Mouse (Mus musculus) kidney, adult 2 months (tissue): ENCODE results near the gene Sox6.

Experiments
- CTCF ChIP-seq: fragments of 200-500 bp; conservative IDR thresholded peaks from 2 replicates; pipeline ENCODE4 v1.5.1; 2011; ENCODE audit warnings: low read depth, mild to moderate bottlenecking, control low read depth, low read length, moderate library complexity, mixed read lengths; ENCODE audit not compliant: insufficient read depth, insufficient read length
- POLR2A ChIP-seq: fragments of 200-500 bp; IDR thresholded peaks from one replicate; pipeline ENCODE4 v1.6.1; 2011; ENCODE audit warnings: low read depth, low read length, control low read depth

DNA sequence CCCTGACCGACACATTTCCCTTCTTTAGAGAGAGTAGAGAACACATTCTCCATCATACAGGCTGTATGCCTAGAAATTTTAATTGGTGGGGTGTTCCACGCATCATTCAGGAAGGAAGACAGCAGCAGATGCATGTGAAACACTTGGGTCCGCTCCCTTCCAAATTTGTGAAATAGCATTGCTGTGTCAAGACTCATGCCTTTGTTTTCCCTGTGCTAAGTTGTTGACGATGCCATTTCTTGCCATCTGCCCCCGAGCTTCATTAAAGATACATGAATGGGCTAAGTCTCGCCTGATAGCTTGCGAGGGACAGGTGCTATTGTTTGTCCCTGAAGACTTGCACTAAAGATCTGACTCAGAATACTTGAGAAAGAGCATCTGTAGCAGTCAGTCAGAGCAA lies 433.7 kb downstream of the Sox6 start:
- TF ChIP-seq POLR2A (no peak), CTCF (no peak)
